Mouse (Mus musculus) heart, embryonic 12.5 days (tissue): ENCODE measurements around the gene Rftn1. TPM values are rescaled to one million over a fixed set of nuclear protein-coding genes. Genes with fewer than 3 reads are reported as not detected.

Source experiments
- ATAC-seq: fragments of 200-750 bp; cut with Nextera tagmentation; 2 replicates; pipeline ENCODE4 v1.8.0; 2017; ENCODE audit warnings: moderate TSS enrichment, moderate library complexity; ENCODE audit not compliant: insufficient number of reproducible peaks, low FRiP score
- H3K27ac ChIP-seq: fragments of 300-500 bp; sonication (generic); 2 replicates; pipeline ENCODE4 v1.5.1; 2016; ENCODE audit warnings: mild to moderate bottlenecking, moderate library complexity; ENCODE audit not compliant: poor library complexity, severe bottlenecking
- H3K27me3 ChIP-seq: fragments of 300-500 bp; sonication (generic); replicated peaks from 2 replicates; pipeline ENCODE4 v1.6.1; 2016; ENCODE audit warnings: mild to moderate bottlenecking, moderate library complexity
- H3K36me3 ChIP-seq: fragments of 300-500 bp; sonication (generic); 2 replicates; pipeline ENCODE4 v1.6.1; 2016; ENCODE audit warnings: mild to moderate bottlenecking, moderate library complexity
- H3K4me1 ChIP-seq: fragments of 300-500 bp; sonication (generic); replicated peaks from 2 replicates; pipeline ENCODE4 v1.6.1; 2016; ENCODE audit warnings: mild to moderate bottlenecking
- H3K4me2 ChIP-seq: fragments of 300-500 bp; sonication (generic); 2 replicates; pipeline ENCODE4 v1.6.1; 2016; ENCODE audit warnings: mild to moderate bottlenecking, moderate library complexity
- H3K4me3 ChIP-seq: fragments of 300-500 bp; sonication (generic); 2 replicates; pipeline ENCODE4 v1.5.1; 2016; ENCODE audit warnings: mild to moderate bottlenecking
- H3K9ac ChIP-seq: fragments of 300-500 bp; sonication (generic); 2 replicates; pipeline ENCODE4 v1.6.1; 2016; ENCODE audit warnings: mild to moderate bottlenecking, moderate library complexity
- H3K9me3 ChIP-seq: fragments of 300-500 bp; sonication (generic); replicated peaks from 2 replicates; pipeline ENCODE4 v1.6.1; 2016; ENCODE audit warnings: mild to moderate bottlenecking, moderate library complexity
- WGBS: fragments of 180-500 bp; shearing (Covaris S2); methylation state at CpG from one replicate; pipeline ENCODE4 v1.1.7; 2016; 5-methylcytosine and 5-hydroxymethylcytosine counted together
- polyA plus RNA-seq: library from polyadenylated mRNA; unstranded; fragments of >200 nt; fragmentation: Nextera tagmentation; extraction: Ambion mirVana; gene quantifications from 2 replicates; pipeline ENCODE4 v1.2.1, GENCODE M21; 2016

Rftn1 gene
- polyA plus RNA-seq, 1 experiment from 2014 or later, result 24.2 TPM

GRCm38 (mm10) chr17:49951856-49952607 lies 238.4 kb downstream of the Rftn1 start:
- H3K27me3 ChIP-seq, result 0 out of 2 replicates have a peak, but pooled peaks cover 2% of the 10 kb centered on the region
- peak overlapping the region; percentile 50; the same call in 1 of the 2 replicates for H3K27ac ChIP-seq
- 35% methylated on average over 22 of the region's 22 CpGs for WGBS
- no peaks in the 10 kb centered on the region for H3K9me3 ChIP-seq
- 0 out of 2 replicates have a peak overlapping the region, but pooled peaks have one; percentile 22 for H3K4me3 ChIP-seq
- H3K36me3 ChIP-seq, result no peaks in the 10 kb centered on the region
- H3K4me1 ChIP-seq, result peaks cover 6% of the 10 kb centered on the region; the same call in 1 of the 2 replicates
- peak overlapping the region; percentile 56 for H3K4me2 ChIP-seq
- peak; percentile 63; the same call in 1 of the 2 replicates for ATAC-seq
- peak overlapping the region; percentile 33; the same call in 1 of the 2 replicates for H3K9ac ChIP-seq

GRCm38 (mm10) chr17:49951491-49951855 lies 239.0 kb downstream of the Rftn1 start:
- Histone ChIP-seq H3K27ac (no peak overlapping the region), H3K4me1 (peaks cover 6% of the 10 kb centered on the region; the same call in 1 of the 2 replicates), H3K4me2 (peak overlapping the region; percentile 56), H3K36me3 (no peaks in the 10 kb centered on the region), H3K9me3 (no peaks in the 10 kb centered on the region), H3K4me3 (no peak overlapping the region), H3K27me3 (0 out of 2 replicates have a peak, but pooled peaks cover 2% of the 10 kb centered on the region), H3K9ac (no peak overlapping the region)
- ATAC-seq, result no peak
- 10% methylated on average over 7 of the region's 7 CpGs for WGBS

GRCm38 (mm10) chr17:49942674-49943073 lies 247.8 kb downstream of the Rftn1 start:
- peaks cover 4% of the 10 kb centered on the region; the same call in 1 of the 2 replicates for H3K27me3 ChIP-seq
- 76% methylated on average over 6 of the region's 6 CpGs for WGBS
- no peaks in the 10 kb centered on the region for H3K4me1 ChIP-seq
- H3K27ac ChIP-seq, result no peak overlapping the region
- ATAC-seq, result no peak
- peaks cover 7% of the 10 kb centered on the region; the same call in 1 of the 2 replicates for H3K9me3 ChIP-seq
- H3K4me2 ChIP-seq, result no peak overlapping the region
- no peaks in the 10 kb centered on the region for H3K36me3 ChIP-seq
- H3K4me3 ChIP-seq, result no peak overlapping the region
- no peak overlapping the region for H3K9ac ChIP-seq

Other genes starting within 250 kb of the Rftn1 start
- 0.33 TPM in 1 of 2 replicates, not detected in the other for gene Dazl, start 103.0 kb upstream of the Rftn1 start, polyA plus RNA-seq